Mouse (Mus musculus): ENCODE results near the gene Fam71d. TPM values are rescaled to one million over a fixed set of nuclear protein-coding genes. Genes with fewer than 3 reads are reported as not detected.
A peak's percentile ranks its signal among the peaks of the same experiment; 100 is the strongest.

Fam71d gene
- polyA plus RNA-seq, 1 experiment: 460 TPM

DNA sequence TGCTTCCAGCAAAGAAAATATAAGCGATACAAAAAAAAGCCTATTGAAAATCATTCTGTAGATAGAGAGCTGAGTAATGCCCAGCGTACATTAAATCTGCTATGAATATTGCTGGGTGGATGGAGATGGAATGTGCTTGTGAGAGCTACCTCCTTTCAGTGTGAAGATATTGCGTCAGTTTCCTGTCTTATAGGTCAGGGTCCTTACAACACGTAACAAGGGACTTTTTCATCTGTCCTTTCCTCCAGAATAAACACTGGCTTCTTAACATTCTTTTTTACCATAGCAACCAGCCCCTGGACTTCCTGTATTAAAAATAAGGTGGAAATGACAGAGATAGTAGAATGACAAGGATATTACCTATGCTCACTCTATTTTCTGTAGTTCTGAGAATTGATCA lies 9.1 kb upstream of the Fam71d start:
- Histone ChIP-seq H3K4me1 (ENCODE audit: control insufficient read depth, insufficient read depth, low read length) (no peaks in the 10 kb centered on the region), H3K4me3 (ENCODE audit: control insufficient read depth, low read depth, low read length) (peak overlapping the region; percentile 53; the same call in 1 of the 2 replicates), H3K27ac (ENCODE audit: control insufficient read depth, insufficient read depth, low read depth, low read length) (no peak overlapping the region), H3K27me3 (ENCODE audit: control insufficient read depth, insufficient read depth, low read length) (no peaks in the 10 kb centered on the region), H3K36me3 (ENCODE audit: control insufficient read depth, insufficient read depth, low read length) (no peaks in the 10 kb centered on the region)
- TF ChIP-seq CTCF (IDR thresholded peaks at IDR 0.05; ENCODE audit: control insufficient read depth, insufficient read depth, insufficient replicate concordance, low read depth, low read length) (no peak), POLR2A (IDR thresholded peaks at IDR 0.05; ENCODE audit: control insufficient read depth, low read depth, low read length) (no peak)

DNA sequence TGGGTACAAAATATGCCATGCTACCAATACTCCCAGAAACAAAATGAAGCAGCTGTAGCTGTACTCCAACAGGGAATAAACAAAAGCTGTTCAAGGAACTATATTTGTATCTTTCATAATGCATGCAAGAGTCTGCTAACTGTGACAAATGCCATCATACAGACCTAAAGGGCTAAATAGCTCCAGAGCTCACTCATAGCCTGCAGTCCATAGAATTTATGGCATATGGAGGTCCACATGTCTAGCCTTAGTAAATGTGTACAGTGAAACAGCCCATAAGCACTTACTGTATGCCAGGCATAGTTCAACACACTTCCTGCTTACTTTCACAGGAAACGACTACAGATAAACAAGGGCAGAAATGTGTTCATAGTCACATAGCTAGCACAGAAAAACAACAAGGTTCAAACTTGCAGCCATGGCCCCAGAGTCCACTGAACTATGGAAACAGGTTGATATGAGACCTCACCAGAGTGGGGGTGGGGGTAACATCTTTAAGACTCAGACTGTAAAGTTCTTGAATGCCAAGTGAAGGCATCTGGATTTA lies 5.6 kb upstream of the Fam71d start:
- no peaks in the 10 kb centered on the region for H3K36me3 ChIP-seq (ENCODE audit: control insufficient read depth, insufficient read depth, low read length)
- TF ChIP-seq CTCF (IDR thresholded peaks at IDR 0.05; ENCODE audit: control insufficient read depth, insufficient read depth, insufficient replicate concordance, low read depth, low read length) (no peak), POLR2A (IDR thresholded peaks at IDR 0.05; ENCODE audit: control insufficient read depth, low read depth, low read length) (no peak)

DNA sequence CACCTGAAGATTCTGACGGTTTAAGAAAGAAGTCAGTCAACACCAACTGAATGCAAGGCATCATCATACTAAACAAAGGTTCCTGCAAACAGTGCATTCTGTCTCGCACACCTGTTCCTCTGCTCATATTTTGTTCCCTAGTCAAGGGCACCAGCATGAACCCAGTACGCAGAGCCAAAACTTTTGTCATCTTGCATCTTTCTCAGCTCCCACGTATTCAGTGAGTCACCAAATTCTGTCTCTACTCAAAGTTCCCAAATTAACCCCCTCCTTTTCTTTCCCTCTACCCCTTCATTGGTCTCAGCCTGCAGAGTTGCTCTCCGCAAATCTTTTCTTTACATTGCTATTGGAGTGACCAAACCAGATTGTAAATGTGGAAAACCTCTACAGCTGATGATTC lies 2.5 kb upstream of the Fam71d start:
- Histone ChIP-seq H3K27ac (ENCODE audit: control insufficient read depth, insufficient read depth, low read depth, low read length) (no peak overlapping the region), H3K4me1 (ENCODE audit: control insufficient read depth, insufficient read depth, low read length) (no peaks in the 10 kb centered on the region), H3K4me3 (ENCODE audit: control insufficient read depth, low read depth, low read length) (no peak overlapping the region), H3K36me3 (ENCODE audit: control insufficient read depth, insufficient read depth, low read length) (no peaks in the 10 kb centered on the region), H3K27me3 (ENCODE audit: control insufficient read depth, insufficient read depth, low read length) (no peaks in the 10 kb centered on the region)
- TF ChIP-seq POLR2A (IDR thresholded peaks at IDR 0.05; ENCODE audit: control insufficient read depth, low read depth, low read length) (no peak), CTCF (IDR thresholded peaks at IDR 0.05; ENCODE audit: control insufficient read depth, insufficient read depth, insufficient replicate concordance, low read depth, low read length) (no peak)

More for the DNA sequence above, 5.6 kb upstream of the Fam71d start:
- H3K4me3 ChIP-seq (ENCODE audit: control insufficient read depth, low read depth, low read length): no peak overlapping the region
- no peaks in the 10 kb centered on the region for H3K4me1 ChIP-seq (ENCODE audit: control insufficient read depth, insufficient read depth, low read length)
- no peak overlapping the region for H3K27ac ChIP-seq (ENCODE audit: control insufficient read depth, insufficient read depth, low read depth, low read length)
- no peaks in the 10 kb centered on the region for H3K27me3 ChIP-seq (ENCODE audit: control insufficient read depth, insufficient read depth, low read length)

DNA sequence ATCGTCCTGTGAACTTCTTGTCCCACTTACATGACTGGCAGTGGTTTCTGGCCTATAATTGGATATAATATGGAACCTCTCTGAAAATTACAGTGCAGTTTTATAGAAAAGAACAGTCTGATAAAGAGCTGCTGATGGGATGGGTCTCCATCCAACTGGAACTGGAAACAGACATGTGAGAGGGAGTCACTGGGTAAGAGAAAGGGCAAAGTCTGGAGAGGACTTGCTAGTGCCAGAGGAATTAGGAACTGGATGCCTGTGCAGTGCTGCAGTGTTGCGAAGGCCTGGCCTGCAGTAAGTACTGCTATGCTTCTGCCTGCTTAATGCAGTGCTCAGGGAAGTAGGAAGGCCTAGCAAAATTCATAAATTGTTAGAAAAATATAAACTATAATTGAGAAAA lies 1.9 kb downstream of the Fam71d start:
- Histone ChIP-seq H3K27ac (ENCODE audit: control insufficient read depth, insufficient read depth, low read depth, low read length) (no peak overlapping the region), H3K4me3 (ENCODE audit: control insufficient read depth, low read depth, low read length) (peak overlapping the region; percentile 90), H3K27me3 (ENCODE audit: control insufficient read depth, insufficient read depth, low read length) (no peaks in the 10 kb centered on the region), H3K4me1 (ENCODE audit: control insufficient read depth, insufficient read depth, low read length) (no peaks in the 10 kb centered on the region), H3K36me3 (ENCODE audit: control insufficient read depth, insufficient read depth, low read length) (no peaks in the 10 kb centered on the region)
- TF ChIP-seq CTCF (IDR thresholded peaks at IDR 0.05; ENCODE audit: control insufficient read depth, insufficient read depth, insufficient replicate concordance, low read depth, low read length): no peak
- TF ChIP-seq POLR2A (IDR thresholded peaks at IDR 0.05; ENCODE audit: control insufficient read depth, low read depth, low read length): no peak

DNA sequence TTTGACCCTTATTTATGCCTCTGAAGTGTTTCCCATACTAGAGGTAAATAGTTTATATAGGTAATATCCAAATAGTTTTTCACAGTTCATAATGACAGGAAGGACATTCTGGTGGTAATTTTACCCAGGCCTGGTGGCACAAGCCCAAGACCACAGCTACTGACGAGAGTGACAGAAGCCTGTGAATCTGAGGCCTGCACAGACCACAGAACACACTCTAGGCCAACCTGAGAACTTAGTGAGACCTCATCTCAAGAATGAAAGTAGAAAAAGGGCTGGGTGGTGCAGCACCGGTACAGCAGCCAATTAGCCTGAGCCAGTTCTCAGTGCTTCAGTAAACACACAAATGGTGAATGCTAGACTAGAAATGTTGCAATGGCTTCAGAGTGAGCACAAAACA lies 26.4 kb downstream of the Fam71d start:
- H3K4me3 ChIP-seq (ENCODE audit: control insufficient read depth, low read depth, low read length): no peak overlapping the region
- H3K27ac ChIP-seq (ENCODE audit: control insufficient read depth, insufficient read depth, low read depth, low read length): no peak overlapping the region
- no peaks in the 10 kb centered on the region for H3K36me3 ChIP-seq (ENCODE audit: control insufficient read depth, insufficient read depth, low read length)
- no peak for TF ChIP-seq POLR2A (IDR thresholded peaks at IDR 0.05; ENCODE audit: control insufficient read depth, low read depth, low read length)
- TF ChIP-seq CTCF (IDR thresholded peaks at IDR 0.05; ENCODE audit: control insufficient read depth, insufficient read depth, insufficient replicate concordance, low read depth, low read length): no peak
- no peaks in the 10 kb centered on the region for H3K27me3 ChIP-seq (ENCODE audit: control insufficient read depth, insufficient read depth, low read length)
- H3K4me1 ChIP-seq (ENCODE audit: control insufficient read depth, insufficient read depth, low read length): no peaks in the 10 kb centered on the region

DNA sequence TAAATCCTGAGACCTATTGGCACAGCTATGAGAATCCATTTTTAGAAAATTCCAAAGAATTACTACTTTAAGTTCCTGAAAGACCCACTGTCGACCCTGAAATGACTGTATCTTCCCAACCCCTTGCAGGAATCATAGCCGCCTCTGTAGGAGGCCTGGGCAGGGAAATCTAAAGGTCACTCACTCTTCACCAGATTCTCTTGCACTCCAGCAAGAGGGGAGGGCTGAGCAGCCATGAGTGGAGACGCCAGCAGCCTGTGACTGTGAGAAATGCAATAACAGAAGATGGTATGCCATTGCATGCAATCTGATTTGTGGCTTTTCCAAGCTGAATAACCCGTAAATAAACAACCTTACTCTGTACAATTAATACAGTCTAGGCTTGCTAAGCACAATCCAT lies 36.4 kb downstream of the Fam71d start:
- H3K4me1 ChIP-seq (ENCODE audit: control insufficient read depth, insufficient read depth, low read length): no peaks in the 10 kb centered on the region
- no peaks in the 10 kb centered on the region for H3K27me3 ChIP-seq (ENCODE audit: control insufficient read depth, insufficient read depth, low read length)
- H3K4me3 ChIP-seq (ENCODE audit: control insufficient read depth, low read depth, low read length): no peak overlapping the region
- TF ChIP-seq POLR2A (IDR thresholded peaks at IDR 0.05; ENCODE audit: control insufficient read depth, low read depth, low read length) (no peak), CTCF (IDR thresholded peaks at IDR 0.05; ENCODE audit: control insufficient read depth, insufficient read depth, insufficient replicate concordance, low read depth, low read length) (no peak)
- no peaks in the 10 kb centered on the region for H3K36me3 ChIP-seq (ENCODE audit: control insufficient read depth, insufficient read depth, low read length)
- H3K27ac ChIP-seq (ENCODE audit: control insufficient read depth, insufficient read depth, low read depth, low read length): no peak overlapping the region

DNA sequence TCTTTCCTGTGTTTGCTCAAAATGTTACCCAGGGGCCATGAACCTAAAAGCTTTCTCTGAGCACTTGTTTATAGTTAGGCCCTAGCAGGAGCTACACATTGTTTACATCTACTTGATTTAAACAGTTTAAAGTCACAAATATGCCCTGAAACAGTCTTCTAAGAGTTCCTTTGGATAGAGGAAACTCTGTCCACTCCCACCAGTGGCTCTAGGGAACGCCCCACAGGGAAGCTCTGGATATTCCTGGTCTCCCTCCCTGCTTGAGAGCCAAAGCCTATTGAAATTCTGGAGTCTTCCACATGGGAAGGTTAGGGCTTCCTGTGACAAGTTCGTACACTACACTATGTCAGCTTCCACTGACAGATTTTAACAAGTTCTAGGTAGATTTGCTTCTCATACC lies 48.3 kb downstream of the Fam71d start:
- Histone ChIP-seq H3K27me3 (ENCODE audit: control insufficient read depth, insufficient read depth, low read length) (no peaks in the 10 kb centered on the region), H3K27ac (ENCODE audit: control insufficient read depth, insufficient read depth, low read depth, low read length) (no peak overlapping the region), H3K4me3 (ENCODE audit: control insufficient read depth, low read depth, low read length) (no peak overlapping the region), H3K36me3 (ENCODE audit: control insufficient read depth, insufficient read depth, low read length) (no peaks in the 10 kb centered on the region), H3K4me1 (ENCODE audit: control insufficient read depth, insufficient read depth, low read length) (no peaks in the 10 kb centered on the region)
- TF ChIP-seq POLR2A (IDR thresholded peaks at IDR 0.05; ENCODE audit: control insufficient read depth, low read depth, low read length): no peak
- TF ChIP-seq CTCF (IDR thresholded peaks at IDR 0.05; ENCODE audit: control insufficient read depth, insufficient read depth, insufficient replicate concordance, low read depth, low read length): no peak

DNA sequence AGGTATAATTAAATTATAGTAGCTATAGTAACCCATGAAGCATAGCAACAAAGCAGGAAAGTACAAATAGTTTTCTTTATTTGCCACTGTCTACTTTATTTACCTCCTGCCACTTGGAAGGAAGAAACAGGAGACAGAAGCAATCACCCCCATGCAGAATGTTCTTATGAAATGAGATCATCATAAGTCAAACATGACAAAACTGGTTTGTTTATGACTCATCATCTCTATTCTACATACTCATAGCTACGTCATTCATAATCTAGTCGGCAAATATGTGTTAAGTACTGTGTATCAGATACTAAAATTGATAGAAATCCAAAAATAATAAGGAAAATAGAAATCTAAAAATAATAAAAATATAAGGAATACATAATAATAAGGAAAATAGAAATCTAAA lies 49.0 kb downstream of the Fam71d start:
- Histone ChIP-seq H3K4me1 (ENCODE audit: control insufficient read depth, insufficient read depth, low read length) (no peaks in the 10 kb centered on the region), H3K27me3 (ENCODE audit: control insufficient read depth, insufficient read depth, low read length) (no peaks in the 10 kb centered on the region), H3K27ac (ENCODE audit: control insufficient read depth, insufficient read depth, low read depth, low read length) (no peak overlapping the region), H3K4me3 (ENCODE audit: control insufficient read depth, low read depth, low read length) (no peak overlapping the region), H3K36me3 (ENCODE audit: control insufficient read depth, insufficient read depth, low read length) (no peaks in the 10 kb centered on the region)
- TF ChIP-seq CTCF (IDR thresholded peaks at IDR 0.05; ENCODE audit: control insufficient read depth, insufficient read depth, insufficient replicate concordance, low read depth, low read length) (no peak), POLR2A (IDR thresholded peaks at IDR 0.05; ENCODE audit: control insufficient read depth, low read depth, low read length) (no peak)

Data from testis, adult 2 months (tissue).